Mouse (Mus musculus): ENCODE results near the gene Smim5. TPM values are rescaled to one million over a fixed set of nuclear protein-coding genes. Genes with fewer than 3 reads are reported as not detected.
"Not testable (repeated sequence)": the region's sequence is repeated elsewhere in the genome, so short reads cannot be mapped to it uniquely, and the experiment has no call there.

Smim5 gene
- 0.82 and 1.3 TPM in 2 replicates for total RNA-seq (2021)
- long read RNA-seq, experiment 1: 0 reads
- long read RNA-seq, experiment 2, partial matches to known transcripts: 0 of 2 reads
- long read RNA-seq, experiment 2, other reads (novel, unspliced or antisense): 0 of 2 reads

- peak; percentile 75 for DNase-seq
Observed at GRCm38 (mm10) chr11:115899486-115900266, at the start of gene Smim5. Smim5 (plus strand) TSS chr11:115899966.

- DNase-seq: no peak
Observed at GRCm38 (mm10) chr11:115854674-115855073, 45.1 kb upstream of the Smim5 start.

DNA sequence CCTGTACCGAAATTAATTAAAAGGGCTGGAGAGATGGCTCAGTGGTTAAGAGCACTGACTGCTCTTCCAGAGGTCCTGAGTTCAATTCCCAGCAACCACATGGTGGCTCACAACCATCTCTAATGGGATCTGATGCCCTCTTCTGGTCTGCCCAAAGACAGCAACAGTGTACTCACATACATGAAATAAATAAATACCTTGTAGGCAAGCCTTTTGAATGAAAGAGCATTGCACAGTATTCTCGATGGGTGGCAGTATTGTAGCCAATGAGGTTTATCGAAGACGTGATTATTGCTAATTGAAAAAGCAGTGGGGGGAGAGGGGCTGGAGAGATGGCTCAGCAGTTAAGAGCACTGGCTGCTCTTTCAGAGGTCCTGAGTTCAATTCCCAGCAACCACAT, 42.6 kb upstream of the Smim5 start:
- DNase-seq: not testable (repeated sequence)

GRCm38 (mm10) chr11:115857936-115858335, 41.8 kb upstream of the Smim5 start:
- peak; percentile 34 for DNase-seq

DNA sequence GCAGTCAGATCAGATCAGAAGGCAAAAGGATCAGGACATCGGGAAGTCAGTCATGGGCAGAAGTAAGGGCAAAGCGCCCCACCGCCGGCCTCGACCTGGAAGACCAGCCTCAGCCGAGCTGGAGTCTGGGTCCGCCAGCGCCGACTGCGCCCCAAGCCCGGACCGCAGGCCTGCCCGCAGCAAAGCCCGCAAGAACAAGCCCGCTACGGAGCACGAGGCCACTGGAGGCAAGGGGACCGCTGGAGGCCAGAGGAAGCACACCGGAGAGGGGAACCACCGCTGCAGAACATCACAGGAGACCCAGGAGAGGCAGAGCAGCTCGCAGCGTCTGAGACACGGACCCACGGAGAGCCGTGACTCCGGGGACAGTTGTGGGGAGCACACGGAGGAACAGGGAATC, 41.4 kb upstream of the Smim5 start, which contains the start of gene Myo15b:
Myo15b (plus strand) TSS at position 53 of the 400 bp plus-strand sequence.
- no peak for DNase-seq

DNA sequence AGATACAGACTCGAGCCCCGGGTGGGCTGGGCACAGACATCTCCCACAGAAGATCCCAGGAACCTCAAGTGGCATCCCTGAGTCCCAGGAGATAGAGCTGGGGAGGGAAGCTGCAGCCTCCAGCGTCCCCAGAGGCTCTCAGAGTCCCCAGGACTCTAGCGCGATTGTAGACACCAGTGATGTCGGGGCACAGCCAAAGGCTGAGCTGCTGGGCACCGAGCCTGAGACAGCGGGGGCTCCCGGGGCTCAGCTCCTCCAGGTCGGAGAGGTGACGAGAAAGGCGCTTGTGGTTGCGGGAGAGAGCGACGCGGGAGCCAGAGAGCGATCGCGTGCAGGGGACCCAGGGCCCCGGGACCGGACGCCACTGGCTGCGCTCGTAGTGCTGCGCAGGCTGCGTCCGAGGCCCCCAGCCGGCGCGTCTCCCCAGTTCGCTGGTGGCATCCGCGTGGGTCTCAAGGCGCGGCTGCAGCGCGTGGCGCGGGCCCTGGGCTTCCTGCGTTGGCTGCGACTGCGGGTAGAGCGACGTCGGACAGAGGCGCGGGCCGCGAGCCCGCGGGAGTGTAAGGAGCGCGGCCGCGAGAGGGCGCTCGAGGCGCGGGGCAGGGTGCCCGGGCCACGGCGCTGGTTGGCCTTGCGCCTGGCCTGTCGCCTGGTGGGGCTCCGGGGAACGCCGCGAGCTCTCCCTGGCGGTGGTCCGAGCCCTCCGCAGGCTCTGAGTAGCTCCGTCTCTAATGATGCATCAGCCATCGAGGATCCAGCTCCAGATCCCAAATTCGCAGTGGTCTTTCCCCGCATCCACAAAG, 40.4 kb upstream of the Smim5 start:
- DNase-seq: peak; percentile 95

- DNase-seq: no peak
Observed at GRCm38 (mm10) chr11:115863895-115864294, 35.9 kb upstream of the Smim5 start.

DNA sequence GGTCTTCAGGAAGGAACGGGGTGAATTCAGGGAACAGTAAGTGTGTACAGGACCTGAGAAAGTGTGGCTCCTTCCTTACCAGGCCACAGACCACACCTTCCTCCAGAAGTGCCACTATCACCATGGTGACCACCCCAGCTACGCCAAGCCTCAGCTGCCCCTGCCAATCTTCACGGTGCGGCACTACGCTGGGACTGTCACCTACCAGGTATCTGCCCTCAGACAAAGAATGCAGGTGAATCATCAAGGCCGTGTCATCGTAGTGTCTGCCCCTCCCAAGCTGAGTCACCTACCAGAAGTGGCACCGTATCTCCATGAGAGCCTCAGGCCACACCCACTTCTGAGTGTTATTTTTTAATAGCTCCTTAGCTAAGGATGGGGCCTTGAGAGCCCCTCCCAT, 30.4 kb upstream of the Smim5 start:
- DNase-seq: peak; percentile 30

DNA sequence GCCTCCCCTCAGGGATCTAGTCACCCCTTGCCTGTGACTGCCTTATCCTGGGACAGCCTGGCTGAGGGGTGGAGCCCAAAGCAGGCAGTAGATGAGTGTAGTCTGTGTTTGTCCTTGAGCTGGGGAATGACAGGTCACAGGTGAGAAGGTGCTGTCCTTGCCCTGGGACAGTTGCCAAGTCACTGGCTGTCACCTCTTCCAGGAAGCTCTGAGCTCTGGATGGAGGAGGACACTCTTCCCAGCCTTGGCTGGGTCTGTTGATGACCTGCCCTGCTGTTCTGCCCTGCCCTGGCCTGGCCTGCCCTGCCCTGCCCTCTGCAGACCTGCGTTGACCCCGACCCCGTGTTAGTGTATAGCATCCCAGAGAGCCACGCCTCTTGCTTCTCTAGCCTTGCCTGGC, 27.3 kb upstream of the Smim5 start:
- DNase-seq: no peak

GRCm38 (mm10) chr11:115875935-115876334, 23.8 kb upstream of the Smim5 start:
- no peak for DNase-seq

- DNase-seq: no peak
Observed at GRCm38 (mm10) chr11:115876438-115876837, 23.3 kb upstream of the Smim5 start.

DNA sequence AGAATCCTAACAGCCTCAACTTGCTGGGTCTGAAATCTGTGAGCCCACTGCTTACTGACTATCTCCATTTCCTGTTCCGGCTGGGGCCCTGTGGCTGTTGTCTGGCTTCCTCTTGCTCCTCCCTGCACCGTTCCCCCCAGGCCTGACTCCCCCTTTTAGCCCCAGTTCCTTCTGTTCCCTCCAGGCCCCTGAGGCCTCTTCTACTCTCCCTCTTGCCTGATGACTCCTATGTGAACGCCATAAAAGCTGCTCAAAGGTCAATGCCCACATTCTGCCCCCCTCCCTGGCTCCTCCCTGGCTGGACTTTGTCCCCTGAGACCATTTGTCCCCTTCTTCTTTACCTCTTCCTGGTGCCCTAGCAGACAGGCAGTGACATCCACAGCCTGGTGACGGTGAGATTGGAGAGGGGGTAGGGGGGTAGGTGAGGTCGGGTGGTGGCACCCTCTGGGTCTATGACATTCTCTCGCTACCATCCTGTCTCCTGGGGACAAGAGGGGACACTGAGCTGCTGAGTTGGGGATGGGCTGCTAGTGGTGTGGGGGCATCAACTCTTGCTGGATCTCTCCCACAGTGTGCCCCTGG, 22.5 kb upstream of the Smim5 start:
- DNase-seq: no peak

DNA sequence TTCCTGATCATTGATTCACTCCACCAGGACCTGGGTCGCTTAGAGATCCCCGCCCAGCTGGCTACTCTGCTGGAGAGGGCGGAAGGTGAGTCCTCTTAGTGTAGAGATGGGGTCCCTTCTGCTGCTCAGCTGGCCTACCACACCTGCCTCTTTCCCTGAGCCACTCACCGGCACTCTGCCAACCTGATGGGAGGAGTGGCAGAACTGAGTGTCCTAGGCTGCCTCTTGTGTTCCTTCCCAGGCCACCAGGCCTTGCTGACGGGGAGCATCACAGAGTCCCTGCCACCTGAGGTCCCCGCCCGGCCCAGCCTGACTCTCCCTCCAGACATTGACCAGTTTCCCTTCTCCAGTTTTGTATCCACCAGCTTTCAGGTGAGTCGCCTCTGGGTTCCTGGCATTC, 21.7 kb upstream of the Smim5 start:
- DNase-seq: no peak

- peak; percentile 69 for DNase-seq
Observed at GRCm38 (mm10) chr11:115881002-115881401, 18.8 kb upstream of the Smim5 start.

GRCm38 (mm10) chr11:115883251-115883650, 16.5 kb upstream of the Smim5 start:
- DNase-seq: no peak

DNA sequence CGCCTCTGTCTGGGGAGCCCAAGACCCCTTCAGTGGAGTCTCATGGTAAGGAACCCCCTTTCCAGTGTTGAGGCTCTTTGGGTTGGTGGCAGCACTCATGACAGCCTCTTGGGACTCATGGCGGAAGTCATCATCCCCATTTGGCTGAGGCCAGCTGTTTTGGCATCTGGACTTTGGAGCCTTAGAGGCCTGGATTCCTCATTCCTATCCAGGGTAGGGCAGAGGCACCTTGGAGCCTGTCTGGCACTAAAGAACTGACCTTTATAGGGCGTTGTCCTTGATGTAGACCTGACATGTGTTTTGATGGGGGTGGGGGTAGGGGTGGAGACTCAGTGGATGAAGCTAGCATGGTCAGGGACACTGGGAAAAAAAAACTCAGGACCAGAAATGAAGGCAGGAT, 15.4 kb upstream of the Smim5 start:
- no peak for DNase-seq

- no peak for DNase-seq
Observed at GRCm38 (mm10) chr11:115885281-115885680, 14.5 kb upstream of the Smim5 start.

- peak; percentile 52 for DNase-seq
Observed at GRCm38 (mm10) chr11:115886446-115886845, 13.3 kb upstream of the Smim5 start.

- no peak for DNase-seq
Observed at GRCm38 (mm10) chr11:115888020-115888419, 11.7 kb upstream of the Smim5 start.

GRCm38 (mm10) chr11:115889159-115889558, 10.6 kb upstream of the Smim5 start:
- no peak for DNase-seq

DNA sequence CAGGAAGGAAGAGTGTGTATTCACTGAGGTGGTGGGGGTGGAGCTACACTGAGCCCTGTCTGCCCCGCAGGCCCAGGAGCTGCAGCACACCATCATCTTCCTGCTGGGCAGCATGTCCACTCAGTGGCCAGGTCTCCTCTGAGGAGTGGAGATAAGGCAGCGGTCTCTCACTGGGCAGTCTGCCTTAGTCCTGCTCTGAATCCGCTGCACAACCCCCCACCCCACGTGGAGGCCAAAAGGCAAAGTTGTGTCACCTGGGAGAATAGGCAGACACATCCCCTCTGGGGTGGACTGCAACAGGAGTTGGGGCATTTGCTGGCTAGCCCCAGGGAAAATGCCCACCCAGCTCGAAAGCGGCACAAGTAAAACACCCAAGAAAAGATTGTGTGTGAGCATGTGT, 7.6 kb upstream of the Smim5 start:
- no peak for DNase-seq

GRCm38 (mm10) chr11:115893071-115893470, 6.7 kb upstream of the Smim5 start:
- DNase-seq: no peak
